Mouse (Mus musculus) CH12.LX (cell line): Measurements from ENCODE around the gene Slc15a2. TPM values are rescaled to one million over a fixed set of nuclear protein-coding genes. Genes with fewer than 3 reads are reported as not detected.

Experiments used
- DNase-seq: peaks from one replicate; pipeline ENCODE4 v3.0.0-alpha.2; 2013; ENCODE audit errors: extremely low read depth
- H3K27ac ChIP-seq: 2 replicates; pipeline ENCODE4 v1.5.1; 2012; ENCODE audit warnings: low read depth, mild to moderate bottlenecking, control low read depth, moderate library complexity; ENCODE audit not compliant: insufficient read depth
- H3K27me3 ChIP-seq: replicated peaks from 2 replicates; pipeline ENCODE3; 2012; ENCODE audit warnings: inconsistent platforms
- H3K36me3 ChIP-seq, 2 experiments: replicated peaks in 1 of 2; 2 replicates each; pipeline versions ENCODE3 to v1.6.1; 2012; ENCODE audit warnings: inconsistent platforms in 1 of 2, low read length in 1 of 2, mild to moderate bottlenecking in 1 of 2, mixed read lengths in 1 of 2, moderate library complexity in 1 of 2; ENCODE audit not compliant: control insufficient read depth in 1 of 2, insufficient read depth in 1 of 2
- H3K4me1 ChIP-seq, 2 experiments: 2 replicates each; pipeline ENCODE4 v1.6.1; 2012; ENCODE audit warnings: inconsistent platforms in 1 of 2, moderate library complexity in 1 of 2; ENCODE audit not compliant: insufficient read depth in 2 of 2, control insufficient read depth in 1 of 2
- H3K4me2 ChIP-seq: 2 replicates; pipeline ENCODE4 v1.6.1; 2012; ENCODE audit warnings: low read depth, mild to moderate bottlenecking, control low read depth; ENCODE audit not compliant: poor library complexity, insufficient read depth, severe bottlenecking
- H3K4me3 ChIP-seq, 3 experiments: fragments of 150-350 bp in 1 of 3; sonication (generic) in 1 of 3; replicated peaks in 1 of 3; 2 replicates each; pipeline versions ENCODE3 to v1.5.1; 2011 to 2012; ENCODE audit warnings: low read depth in 2 of 3, low read length in 2 of 3, mild to moderate bottlenecking in 2 of 3, moderate library complexity in 2 of 3, control low read depth in 1 of 3, improper control_type of control experiment in 1 of 3, inconsistent platforms in 1 of 3, mixed read lengths in 1 of 3; ENCODE audit not compliant: poor library complexity in 1 of 3
- H3K79me2 ChIP-seq: replicated peaks from 2 replicates; pipeline ENCODE4 v1.6.1; 2012; ENCODE audit warnings: mild to moderate bottlenecking, moderate library complexity; ENCODE audit not compliant: control insufficient read depth, poor library complexity, insufficient read depth, severe bottlenecking; ENCODE audit errors: extremely low read depth
- H3K9ac ChIP-seq: 2 replicates; pipeline ENCODE4 v1.6.1; 2012; ENCODE audit warnings: low read depth, mild to moderate bottlenecking, control low read depth, moderate library complexity; ENCODE audit not compliant: insufficient read depth
- H3K9me3 ChIP-seq: replicated peaks from 2 replicates; pipeline ENCODE3; 2012; ENCODE audit warnings: low read length, inconsistent platforms, mixed read lengths
- BHLHE40 ChIP-seq: IDR thresholded peaks from 2 replicates; pipeline ENCODE4 v1.6.1; 2011; ENCODE audit warnings: mild to moderate bottlenecking, low read depth, low read length, improper control_type of control experiment
- CHD1 ChIP-seq: IDR thresholded peaks from 2 replicates; pipeline ENCODE4 v1.6.1; 2012; ENCODE audit warnings: low read depth, low read length, improper control_type of control experiment, inconsistent platforms
- CHD2 ChIP-seq: IDR thresholded peaks from 2 replicates; pipeline ENCODE4 v1.6.1; 2011; ENCODE audit warnings: low read length, improper control_type of control experiment
- CTCF ChIP-seq, 2 experiments: IDR thresholded peaks in 1 of 2; conservative IDR thresholded peaks in 1 of 2; 2 replicates each; pipeline ENCODE4 v1.5.1; 2011 to 2012; ENCODE audit warnings: low read depth in 2 of 2, low read length in 2 of 2, improper control_type of control experiment in 1 of 2, inconsistent platforms in 1 of 2, mild to moderate bottlenecking in 1 of 2, moderate library complexity in 1 of 2
- E2F4 ChIP-seq: IDR thresholded peaks from 2 replicates; pipeline ENCODE4 v1.6.1; 2011; ENCODE audit warnings: low read depth, low read length, improper control_type of control experiment; ENCODE audit not compliant: insufficient replicate concordance
- ELF1 ChIP-seq: IDR thresholded peaks from 2 replicates; pipeline ENCODE4 v1.6.1; 2014; ENCODE audit warnings: low read depth, mild to moderate bottlenecking, inconsistent platforms, low read length, improper control_type of control experiment
- EP300 ChIP-seq: IDR thresholded peaks from 2 replicates; pipeline ENCODE4 v1.6.1; 2011; ENCODE audit warnings: low read length, improper control_type of control experiment
- ETS1 ChIP-seq: conservative IDR thresholded peaks from 2 replicates; pipeline ENCODE4 v1.6.1; 2012; ENCODE audit warnings: low read depth, mild to moderate bottlenecking, inconsistent platforms, low read length, improper control_type of control experiment, moderate library complexity
- HCFC1 ChIP-seq: IDR thresholded peaks from 2 replicates; pipeline ENCODE4 v1.6.1; 2012; ENCODE audit warnings: low read depth, mild to moderate bottlenecking, inconsistent platforms, low read length, improper control_type of control experiment
- IRF4 ChIP-seq: IDR thresholded peaks from 2 replicates; pipeline ENCODE4 v1.6.1; 2014; ENCODE audit warnings: low read depth, mild to moderate bottlenecking, inconsistent platforms, low read length, improper control_type of control experiment
- JUN ChIP-seq: IDR thresholded peaks from 2 replicates; pipeline ENCODE4 v1.6.1; 2011; ENCODE audit warnings: low read depth, mild to moderate bottlenecking, low read length, improper control_type of control experiment, moderate library complexity; ENCODE audit not compliant: insufficient read depth
- KAT2A ChIP-seq: IDR thresholded peaks from 2 replicates; pipeline ENCODE4 v1.6.1; 2012; ENCODE audit warnings: low read length, improper control_type of control experiment, inconsistent platforms; ENCODE audit not compliant: insufficient replicate concordance
- MAFK ChIP-seq: IDR thresholded peaks from 2 replicates; pipeline ENCODE4 v1.6.1; 2011; ENCODE audit warnings: low read length, improper control_type of control experiment; ENCODE audit not compliant: insufficient replicate concordance
- MAX ChIP-seq: IDR thresholded peaks from 2 replicates; pipeline ENCODE4 v1.6.1; 2011; ENCODE audit warnings: low read length, improper control_type of control experiment
- MAZ ChIP-seq: IDR thresholded peaks from 2 replicates; pipeline ENCODE4 v1.6.1; 2012; ENCODE audit warnings: low read depth, mild to moderate bottlenecking, inconsistent platforms, low read length, improper control_type of control experiment, moderate library complexity
- MEF2A ChIP-seq: IDR thresholded peaks from 2 replicates; pipeline ENCODE4 v1.6.1; 2014; ENCODE audit warnings: low read depth, mild to moderate bottlenecking, inconsistent platforms, low read length, improper control_type of control experiment, borderline replicate concordance
- MXI1 ChIP-seq: IDR thresholded peaks from 2 replicates; pipeline ENCODE4 v1.6.1; 2011; ENCODE audit warnings: mild to moderate bottlenecking, low read depth, low read length, improper control_type of control experiment
- MYC ChIP-seq: IDR thresholded peaks from 2 replicates; pipeline ENCODE4 v1.6.1; 2011; ENCODE audit warnings: low read depth, mild to moderate bottlenecking, improper control_type of control experiment, low read length
- NELFE ChIP-seq: IDR thresholded peaks from 2 replicates; pipeline ENCODE4 v1.6.1; 2011; ENCODE audit warnings: low read depth, low read length, improper control_type of control experiment
- NRF1 ChIP-seq: IDR thresholded peaks from 2 replicates; pipeline ENCODE4 v1.6.1; 2014; ENCODE audit warnings: low read depth, mild to moderate bottlenecking, inconsistent platforms, low read length, improper control_type of control experiment, moderate library complexity
- PAX5 ChIP-seq: IDR thresholded peaks from 2 replicates; pipeline ENCODE4 v1.6.1; 2012; ENCODE audit warnings: low read length, inconsistent platforms, mixed read lengths
- POLR2A ChIP-seq: IDR thresholded peaks from 2 replicates; pipeline ENCODE4 v1.6.1; 2011; ENCODE audit warnings: low read depth, mild to moderate bottlenecking, improper control_type of control experiment, low read length
- POLR2AphosphoS2 ChIP-seq: IDR thresholded peaks from 2 replicates; pipeline ENCODE4 v1.6.1; 2011; ENCODE audit warnings: low read depth, low read length, improper control_type of control experiment
- RAD21 ChIP-seq: IDR thresholded peaks from 2 replicates; pipeline ENCODE4 v1.6.1; 2011; ENCODE audit warnings: low read depth, mild to moderate bottlenecking, low read length, improper control_type of control experiment, moderate library complexity
- RCOR1 ChIP-seq: conservative IDR thresholded peaks from 2 replicates; pipeline ENCODE4 v1.6.1; 2012; ENCODE audit warnings: low read depth, mild to moderate bottlenecking, inconsistent platforms, low read length, improper control_type of control experiment
- SMC3 ChIP-seq: IDR thresholded peaks from 2 replicates; pipeline ENCODE4 v1.6.1; 2011; ENCODE audit warnings: low read depth, low read length, improper control_type of control experiment
- TBP ChIP-seq: conservative IDR thresholded peaks from 2 replicates; pipeline ENCODE4 v1.6.1; 2011; ENCODE audit warnings: low read depth, low read length, improper control_type of control experiment
- TCF12 ChIP-seq: IDR thresholded peaks from 2 replicates; pipeline ENCODE4 v1.6.1; 2014; ENCODE audit warnings: low read depth, mild to moderate bottlenecking, inconsistent platforms, low read length, improper control_type of control experiment
- UBTF ChIP-seq: IDR thresholded peaks from 2 replicates; pipeline ENCODE4 v1.6.1; 2012; ENCODE audit warnings: low read depth, mild to moderate bottlenecking, inconsistent platforms, low read length, improper control_type of control experiment, moderate library complexity
- USF1 ChIP-seq: IDR thresholded peaks from 2 replicates; pipeline ENCODE4 v1.6.1; 2014; ENCODE audit warnings: low read depth, mild to moderate bottlenecking, inconsistent platforms, low read length, improper control_type of control experiment
- USF2 ChIP-seq: conservative IDR thresholded peaks from 2 replicates; pipeline ENCODE4 v1.6.1; 2011; ENCODE audit warnings: low read depth, low read length, improper control_type of control experiment
- ZC3H11A ChIP-seq: IDR thresholded peaks from 2 replicates; pipeline ENCODE4 v1.6.1; 2012; ENCODE audit warnings: low read depth, mild to moderate bottlenecking, inconsistent platforms, low read length, improper control_type of control experiment
- ZKSCAN1 ChIP-seq: IDR thresholded peaks from 2 replicates; pipeline ENCODE4 v1.6.1; 2012; ENCODE audit warnings: low read depth, inconsistent platforms, low read length, improper control_type of control experiment, borderline replicate concordance
- ZMIZ1 ChIP-seq: IDR thresholded peaks from 2 replicates; pipeline ENCODE4 v1.6.1; 2012; ENCODE audit warnings: low read depth, mild to moderate bottlenecking, inconsistent platforms, low read length, improper control_type of control experiment
- ZNF384 ChIP-seq: IDR thresholded peaks from 2 replicates; pipeline ENCODE4 v1.6.1; 2012; ENCODE audit warnings: low read depth, low read length, improper control_type of control experiment, inconsistent platforms
- dilution Hi-C: fragments of 300-500 bp; cut with MboI; formaldehyde crosslinking; loops from 2 replicates; pipeline ENCODE4 v1.14.3; 2020; ENCODE audit warnings: low sequenced_read_pairs; ENCODE audit not compliant: extremely low pct_unique_long_range_greater_than_20kb, extremely low pct_ligation_motif_present
- in situ Hi-C: fragments of 300-500 bp; cut with MboI; formaldehyde crosslinking; loops from 3 replicates; pipeline ENCODE4 v1.14.3; 2019; ENCODE audit warnings: low sequenced_read_pairs, low pct_ligation_motif_present, low pct_unique_long_range_greater_than_20kb, mixed read lengths
- polyA plus RNA-seq: library from polyadenylated mRNA; unstranded; fragments of >175 nt; gene quantifications from 2 replicates; pipeline ENCODE4 v1.2.1, GENCODE M21; 2012; ENCODE audit warnings: low read depth; ENCODE audit not compliant: insufficient read length
- total RNA-seq, 2 experiments: library from RNA; depleted of rRNA; stranded (reverse); fragments of 300-350 nt in 1 of 2; fragments of >200 nt in 1 of 2; gene quantifications; 2 replicates each; pipeline ENCODE4 v1.2.3; 2012 to 2014

Slc15a2 gene
- total and polyA plus RNA-seq, 3 experiments: 9.4 to 11.7 (median 11.4) TPM

- TF ChIP-seq ZKSCAN1: no peak
- TF ChIP-seq CHD1: peak; percentile 90; the same call in 1 of the 2 replicates
- no peak for TF ChIP-seq RCOR1
- peak; percentile 64; the same call in 1 of the 2 replicates for TF ChIP-seq MAFK
- peak; percentile 5; the same call in 1 of the 2 replicates for TF ChIP-seq POLR2A
- peak; percentile 71; the same call in 1 of the 2 replicates for TF ChIP-seq IRF4
- TF ChIP-seq PAX5: no peak
- peak; percentile 47 for TF ChIP-seq HCFC1
- TF ChIP-seq, all 38 proteins: peak for 21
Measured at GRCm38 (mm10) chr16:36723880-36724443, 60.8 kb downstream of the Slc15a2 start (continued).

- Histone ChIP-seq H3K27ac (peak overlapping the region; percentile 43), H3K79me2 (no peaks in the 10 kb centered on the region), H3K36me3 (no peaks in the 10 kb centered on the region), H3K4me1 (peaks cover 27 to 75% of the 10 kb centered on the region in 2 experiments), H3K4me3 (peak overlapping the region in 1 of 3 experiments; percentile 4), H3K9ac (peak overlapping the region; percentile 10), H3K27me3 (no peaks in the 10 kb centered on the region), H3K9me3 (no peaks in the 10 kb centered on the region), H3K4me2 (peak overlapping the region; percentile 2)
- DNase-seq: peak; percentile 89
- in situ Hi-C loops (loop anchor here (5.0 kb wide), 1 partner anchor 70 kb away; no protein-coding TSS in a partner anchor), dilution Hi-C loops (no loop called here)
- TF ChIP-seq HCFC1 (peak; percentile 27; the same call in 1 of the 2 replicates), MAFK (peak; percentile 81), E2F4 (no peak), MYC (peak; percentile 85), POLR2AphosphoS2 (no peak), UBTF (peak; percentile 40; the same call in 1 of the 2 replicates), NELFE (no peak), TCF12 (peak; percentile 79; the same call in 1 of the 2 replicates), CTCF (conservative IDR thresholded peaks at IDR 0.05 in 1 of 2, IDR thresholded peaks at IDR 0.05 in 1 of 2; ENCODE audit: low read depth in 2 of 2, low read length in 2 of 2) (no peak), KAT2A (no peak), MAZ (peak; percentile 80), CHD2 (peak; percentile 96), JUN (peak; percentile 93), BHLHE40 (peak; percentile 84), MAX (peak; percentile 75), ZKSCAN1 (no peak), SMC3 (peak; percentile 48), ZMIZ1 (no peak), MEF2A (peak; percentile 87), ZNF384 (no peak; the same call in 1 of the 2 replicates), RAD21 (peak; percentile 23), RCOR1 (peak; percentile 91; the same call in 1 of the 2 replicates), POLR2A (peak; percentile 35; the same call in 1 of the 2 replicates), EP300 (peak; percentile 91), USF2 (no peak), MXI1 (peak; percentile 51; the same call in 1 of the 2 replicates), ZC3H11A (no peak), TBP (0 out of 2 replicates have a peak, but pooled peaks have one; percentile 52), IRF4 (peak; percentile 99), PAX5 (no peak), USF1 (no peak), NRF1 (no peak), ETS1 (peak; percentile 88), ELF1 (peak; percentile 57)
Measured at GRCm38 (mm10) chr16:36722739-36723138, 62.0 kb downstream of the Slc15a2 start.
